Mouse (Mus musculus): ENCODE measurements around the gene Gm21969.

DNA sequence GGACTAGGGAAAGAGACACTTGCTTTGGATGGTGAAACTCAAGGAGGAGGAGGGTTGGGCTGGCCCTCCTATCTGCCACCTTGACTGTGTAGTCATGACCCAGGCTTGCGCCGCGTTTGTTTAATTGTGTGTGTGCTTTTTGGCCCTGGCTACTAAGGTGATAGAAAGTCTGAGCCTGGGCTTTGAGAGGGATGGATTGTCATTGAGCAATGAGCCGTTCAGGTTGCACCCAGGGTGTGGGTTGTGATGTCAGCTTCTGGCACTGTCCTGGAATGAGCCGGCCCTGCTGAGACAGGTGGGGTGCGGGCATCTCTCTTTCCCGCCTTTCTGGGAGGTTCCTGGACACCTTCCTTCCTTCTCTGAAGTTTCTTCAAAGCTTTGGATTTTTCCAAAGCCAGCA, 26.0 kb upstream of the Gm21969 start:
- TF ChIP-seq POLR2A (IDR thresholded peaks at IDR 0.05; ENCODE audit: low read depth, low read length) = no peak
- no peak for TF ChIP-seq CTCF (IDR thresholded peaks at IDR 0.05; ENCODE audit: extremely low read depth, insufficient read length, insufficient replicate concordance, low read depth, low read length)

Measured in small intestine, adult 2 months (tissue).